Mouse (Mus musculus) megakaryocyte, embryonic 14.5 days (primary cell): ENCODE measurements at regions not wholly inside any gene's neighbourhood (a gene's known extent, or its start where the extent isn't known, plus 50 kb on each side); places are given as distances from the start of the nearest gene placed in this dataset.

Experiments
- H3K27me3 ChIP-seq: replicated peaks from 2 replicates; pipeline ENCODE3; 2012; ENCODE audit warnings: inconsistent platforms
- H3K36me3 ChIP-seq: replicated peaks from 2 replicates; pipeline ENCODE3; 2012; ENCODE audit warnings: low read length, inconsistent platforms, mixed read lengths
- H3K4me1 ChIP-seq: 2 replicates; pipeline ENCODE4 v1.6.1; 2012; ENCODE audit warnings: inconsistent platforms
- H3K4me3 ChIP-seq: replicated peaks from 2 replicates; pipeline ENCODE3; 2012; ENCODE audit warnings: moderate library complexity, mild to moderate bottlenecking, inconsistent platforms
- H3K9me3 ChIP-seq: 2 replicates; pipeline ENCODE4 v1.6.1; 2012; ENCODE audit warnings: inconsistent platforms
- FLI1 ChIP-seq: IDR thresholded peaks from 2 replicates; pipeline ENCODE4 v1.6.1; 2012; ENCODE audit warnings: low read length, inconsistent platforms, mixed read lengths
- GATA1 ChIP-seq: IDR thresholded peaks from 3 replicates; pipeline ENCODE4 v1.6.1; 2012; ENCODE audit warnings: mixed read lengths, low read length, inconsistent platforms, borderline replicate concordance

- peaks cover 13% of the 10 kb centered on the region; the same call in 1 of the 2 replicates for H3K9me3 ChIP-seq
- TF ChIP-seq FLI1: no peak
- TF ChIP-seq GATA1: no peak
These were observed 435.4 kb downstream of the Gxylt1 start for GRCm38 (mm10) chr15:92839611-92840010.

GRCm38 (mm10) chr15:92826136-92826535 lies 429.5 kb downstream of the Pdzrn4 start:
- H3K36me3 ChIP-seq: no peaks in the 10 kb centered on the region
- H3K27me3 ChIP-seq: no peaks in the 10 kb centered on the region
- no peaks in the 10 kb centered on the region for H3K4me1 ChIP-seq
- no peak for TF ChIP-seq FLI1
- TF ChIP-seq GATA1: no peak
- no peak overlapping the region for H3K4me3 ChIP-seq
- peaks cover 20% of the 10 kb centered on the region for H3K9me3 ChIP-seq

More at GRCm38 (mm10) chr15:92839611-92840010, 435.4 kb downstream of the Gxylt1 start:
- H3K4me1 ChIP-seq: no peaks in the 10 kb centered on the region
- no peaks in the 10 kb centered on the region for H3K36me3 ChIP-seq
- H3K27me3 ChIP-seq: no peaks in the 10 kb centered on the region
- no peak overlapping the region for H3K4me3 ChIP-seq
